Mouse (Mus musculus): Measurements from ENCODE around the gene Zrsr1. TPM values are rescaled to one million over a fixed set of nuclear protein-coding genes. Genes with fewer than 3 reads are reported as not detected.

Gene Zrsr1
- polyA plus RNA-seq, 1 experiment from 2014 or later: 5.3 TPM

DNA sequence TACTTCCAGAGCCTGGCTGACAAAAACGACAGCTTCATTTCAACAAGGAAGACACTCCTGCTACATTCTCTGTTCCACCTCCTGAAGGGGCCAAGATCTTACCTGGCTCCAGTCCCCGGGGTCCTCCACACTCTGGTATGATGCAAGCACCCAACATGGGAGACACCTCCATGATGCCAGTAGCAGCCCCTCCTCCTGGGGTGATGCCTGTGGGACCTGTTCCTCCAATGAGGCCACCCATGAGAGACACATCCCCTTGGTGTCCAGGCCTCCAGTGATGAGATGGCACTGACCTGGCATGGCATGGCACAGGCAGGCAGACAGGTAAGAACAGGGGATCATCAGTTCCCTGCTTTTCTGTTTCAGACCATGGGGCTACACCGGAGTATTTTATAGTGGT lies 6.4 kb downstream of the Zrsr1 start:
- peaks cover 33% of the 10 kb centered on the region for H3K36me3 ChIP-seq (ENCODE audit: poor library complexity, severe bottlenecking)
- H3K4me2 ChIP-seq: no peak overlapping the region
- H3K27me3 ChIP-seq: no peaks in the 10 kb centered on the region
- ATAC-seq: no peak
- no peak overlapping the region for H3K9ac ChIP-seq
- H3K9me3 ChIP-seq (replicated peaks): peaks cover 5% of the 10 kb centered on the region; the same call in 1 of the 2 replicates
- no peak overlapping the region for H3K27ac ChIP-seq
- no peak overlapping the region for H3K4me3 ChIP-seq
- H3K4me1 ChIP-seq: peaks cover 55% of the 10 kb centered on the region
- WGBS: 95% methylated on average over 3 of the region's 3 CpGs

DNA sequence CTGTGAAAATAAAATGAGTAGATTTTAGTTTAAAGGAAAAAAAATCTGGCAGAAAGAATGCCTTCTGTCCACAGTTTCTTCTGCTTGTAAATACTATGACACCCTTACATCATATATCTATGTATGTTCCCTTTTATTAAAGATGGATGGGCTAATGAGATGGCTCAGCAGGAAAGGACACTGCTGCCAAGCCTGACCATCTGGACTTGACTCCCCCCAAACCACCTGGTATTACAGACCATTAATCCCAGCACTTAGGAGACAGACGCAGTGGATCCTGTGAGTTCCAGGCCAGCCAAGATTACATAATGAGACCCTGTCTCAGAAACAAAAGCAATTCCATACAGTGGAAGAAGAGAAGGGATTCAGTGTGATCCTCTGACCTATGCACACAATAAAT lies 6.9 kb downstream of the Zrsr1 start:
- Histone ChIP-seq H3K4me1 (peaks cover 55% of the 10 kb centered on the region), H3K4me3 (no peak overlapping the region), H3K27me3 (no peaks in the 10 kb centered on the region), H3K9me3 (replicated peaks) (peaks cover under 1% of the 10 kb centered on the region; the same call in 1 of the 2 replicates), H3K4me2 (no peak overlapping the region), H3K9ac (no peak overlapping the region), H3K27ac (no peak overlapping the region), H3K36me3 (ENCODE audit: poor library complexity, severe bottlenecking) (peaks cover 28% of the 10 kb centered on the region)
- ATAC-seq: no peak
- 50% methylated on average over 1 of the region's 1 CpGs for WGBS

DNA sequence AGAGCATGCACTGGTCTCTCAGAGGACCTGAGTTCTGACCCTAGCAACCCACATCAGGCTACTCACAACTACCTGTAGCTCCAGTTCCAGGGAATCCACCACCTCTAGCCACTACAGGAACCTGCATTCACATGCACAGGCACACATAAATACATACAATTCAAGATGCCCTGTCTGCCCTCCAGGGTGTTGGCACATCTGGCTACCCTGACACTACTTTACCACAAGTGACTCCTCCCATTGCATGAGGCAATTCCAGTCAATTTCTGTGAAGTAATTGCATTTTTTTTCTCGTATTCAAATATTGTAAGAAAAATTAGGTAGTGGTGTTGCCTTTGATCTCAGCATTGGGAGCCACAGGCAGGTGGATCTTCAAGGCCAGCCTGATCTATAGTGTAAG lies 7.4 kb downstream of the Zrsr1 start:
- Histone ChIP-seq H3K36me3 (ENCODE audit: poor library complexity, severe bottlenecking) (peaks cover 24% of the 10 kb centered on the region), H3K27me3 (no peaks in the 10 kb centered on the region), H3K9ac (no peak overlapping the region), H3K4me2 (no peak overlapping the region), H3K4me1 (peaks cover 51% of the 10 kb centered on the region), H3K9me3 (replicated peaks) (no peaks in the 10 kb centered on the region), H3K27ac (no peak overlapping the region), H3K4me3 (no peak overlapping the region)
- 90% methylated on average over 1 of the region's 1 CpGs for WGBS
- ATAC-seq: no peak

DNA sequence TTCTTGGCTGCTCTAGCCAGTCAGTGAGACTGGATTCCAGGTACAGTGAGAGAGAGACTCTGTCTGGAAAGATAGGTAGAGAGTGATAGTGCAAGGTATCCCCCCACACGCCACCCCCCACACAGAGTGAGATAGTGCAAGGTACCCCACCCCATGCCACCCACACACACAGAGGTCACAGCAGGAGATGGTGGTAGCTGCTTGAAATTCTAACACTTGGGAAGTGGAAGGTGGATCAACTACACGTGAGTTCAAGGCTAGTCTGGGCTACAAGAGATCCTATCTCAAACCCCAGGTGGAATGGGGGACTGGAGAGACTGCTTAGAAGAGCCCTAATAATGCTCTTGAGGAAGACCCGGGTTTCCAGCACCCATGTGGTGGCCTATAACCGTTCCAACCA lies 9.2 kb downstream of the Zrsr1 start:
- peak overlapping the region; percentile 61 for H3K4me3 ChIP-seq
- no peaks in the 10 kb centered on the region for H3K27me3 ChIP-seq
- WGBS: 61% methylated on average over 4 of the region's 4 CpGs
- H3K36me3 ChIP-seq (ENCODE audit: poor library complexity, severe bottlenecking): peaks cover 24% of the 10 kb centered on the region
- no peaks in the 10 kb centered on the region for H3K9me3 ChIP-seq (replicated peaks)
- peak overlapping the region; percentile 84 for H3K4me2 ChIP-seq
- H3K4me1 ChIP-seq: peaks cover 39% of the 10 kb centered on the region
- H3K27ac ChIP-seq: no peak overlapping the region
- H3K9ac ChIP-seq: peak overlapping the region; percentile 78
- no peak for ATAC-seq

DNA sequence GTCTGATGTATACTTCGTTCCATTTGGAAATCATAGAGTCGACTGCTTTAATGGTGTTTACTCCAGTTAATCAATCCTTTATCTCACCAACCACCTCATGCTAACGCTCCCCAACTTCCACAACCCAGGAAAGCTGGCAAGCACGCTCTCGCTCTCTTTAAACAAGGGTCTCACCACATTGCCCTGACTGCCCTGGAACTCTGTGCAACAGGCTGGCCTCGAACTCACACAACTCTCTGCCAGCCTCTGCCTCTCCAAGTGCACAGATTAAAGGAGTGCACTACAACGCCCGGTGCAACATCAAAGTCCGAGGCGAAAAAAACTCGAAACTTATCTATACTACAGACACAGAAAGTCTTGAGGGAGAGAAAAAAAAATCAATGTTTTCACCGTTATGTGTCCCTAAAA lies 9.7 kb downstream of the Zrsr1 start:
- H3K9ac ChIP-seq: peak overlapping the region; percentile 78
- WGBS: 3% methylated on average over 12 of the region's 12 CpGs
- H3K27me3 ChIP-seq: no peaks in the 10 kb centered on the region
- H3K9me3 ChIP-seq (replicated peaks): no peaks in the 10 kb centered on the region
- peaks cover 33% of the 10 kb centered on the region for H3K4me1 ChIP-seq
- H3K4me2 ChIP-seq: peak overlapping the region; percentile 84
- H3K4me3 ChIP-seq: peak overlapping the region; percentile 61
- peaks cover 20% of the 10 kb centered on the region for H3K36me3 ChIP-seq (ENCODE audit: poor library complexity, severe bottlenecking)
- peak overlapping the region; percentile 95 for H3K27ac ChIP-seq
- peak; percentile 50 for ATAC-seq

DNA sequence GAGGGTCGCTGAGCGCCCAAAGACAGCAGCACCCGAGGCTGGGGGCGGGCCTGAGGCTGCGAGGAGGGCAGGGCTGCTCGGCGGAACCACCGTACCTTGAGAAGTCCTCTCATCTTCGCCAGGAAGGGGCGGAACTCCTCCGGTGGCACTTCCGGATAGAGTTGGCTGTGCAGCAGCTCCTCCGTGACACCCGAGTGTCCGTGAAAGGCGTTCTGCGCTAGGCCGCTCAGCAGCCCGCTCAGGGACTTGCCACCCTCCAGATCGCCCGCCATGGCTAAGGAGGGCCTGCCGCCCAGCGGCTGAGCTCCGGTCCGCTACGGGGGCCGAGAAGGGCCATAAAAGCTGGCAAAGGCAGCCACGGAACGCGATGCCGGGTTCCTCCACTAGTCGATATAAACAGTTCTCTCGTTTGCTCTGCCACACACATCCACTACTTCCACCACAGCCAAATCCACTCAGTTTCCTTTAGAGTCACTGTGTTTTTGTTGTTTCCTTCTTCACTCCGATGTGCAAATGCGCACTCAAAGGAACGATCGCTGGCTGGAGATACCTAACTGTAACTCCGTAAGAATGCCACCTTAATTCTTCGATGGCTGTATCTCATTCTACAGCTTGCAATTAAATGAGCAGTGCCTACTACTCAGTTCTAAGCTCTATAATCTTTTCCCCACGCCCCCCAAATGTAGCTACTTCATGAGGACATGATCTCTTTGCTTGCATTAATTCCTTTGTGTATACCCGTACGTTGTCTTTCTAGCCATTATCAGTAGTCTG lies 10.4 kb downstream of the Zrsr1 start, which contains the start of the genes Gm28048 and Commd1:
TSS of gene Gm28048 (minus strand) at position 107 of the 774 bp plus-strand sequence.
TSS of gene Commd1 (minus strand) at position 399 of the 774 bp plus-strand sequence.
- Histone ChIP-seq H3K27ac (peak within 1 kb of the TSS; percentile 95), H3K9ac (peak within 1 kb of the TSS; percentile 78), H3K4me3 (peak within 1 kb of the TSS; percentile 61), H3K9me3 (replicated peaks) (no peaks in the 10 kb centered on the region), H3K36me3 (ENCODE audit: poor library complexity, severe bottlenecking) (peaks cover 16% of the 10 kb centered on the region), H3K4me2 (peak within 1 kb of the TSS; percentile 84), H3K27me3 (no peaks in the 10 kb centered on the region), H3K4me1 (peaks cover 28% of the 10 kb centered on the region)
- peak; percentile 95 for ATAC-seq
- 3% methylated on average over 41 of the region's 42 CpGs for WGBS

DNA sequence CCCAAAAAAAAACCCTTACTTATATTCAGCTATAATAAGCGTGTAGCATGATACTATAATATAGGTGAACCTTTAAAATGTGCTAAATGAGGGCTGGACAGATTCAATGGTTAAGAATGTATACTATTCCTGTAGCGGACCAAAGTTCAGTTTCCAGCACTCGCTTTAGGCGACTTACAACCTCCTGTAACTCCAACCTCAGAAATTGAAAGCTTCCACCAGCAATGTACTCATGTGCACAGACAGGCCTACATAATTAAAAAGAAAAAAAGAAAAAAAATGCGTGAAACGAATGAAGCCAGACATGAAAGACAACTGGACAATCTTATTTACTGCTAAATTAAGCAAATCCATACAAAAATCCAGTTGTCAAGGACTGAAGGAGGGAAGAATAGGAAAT lies 11.0 kb downstream of the Zrsr1 start:
- Histone ChIP-seq H3K27ac (no peak overlapping the region), H3K36me3 (ENCODE audit: poor library complexity, severe bottlenecking) (peaks cover 10% of the 10 kb centered on the region), H3K27me3 (no peaks in the 10 kb centered on the region), H3K4me1 (peaks cover 25% of the 10 kb centered on the region), H3K9me3 (replicated peaks) (no peaks in the 10 kb centered on the region), H3K4me3 (no peak overlapping the region), H3K4me2 (no peak overlapping the region), H3K9ac (no peak overlapping the region)
- ATAC-seq: no peak
- 59% methylated on average over 6 of the region's 6 CpGs for WGBS

DNA sequence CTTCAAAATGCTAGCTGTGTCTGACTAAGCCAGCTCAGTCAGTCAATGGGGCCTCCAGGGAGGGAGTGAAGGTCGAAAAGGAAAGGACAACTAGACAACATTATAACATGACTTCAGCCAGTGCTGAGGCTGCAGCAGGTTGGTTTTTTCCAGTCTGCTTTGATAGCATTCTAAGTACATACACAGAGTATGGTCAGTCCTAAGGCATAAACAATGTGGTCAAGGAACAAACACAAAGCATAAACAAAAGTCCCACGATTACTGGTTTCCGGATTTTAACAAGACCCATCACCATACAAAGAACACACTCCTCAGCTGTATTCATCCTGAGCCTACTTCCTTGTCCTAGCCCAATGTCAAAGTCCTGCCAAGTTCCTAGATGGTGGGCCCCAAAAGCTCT lies 13.7 kb downstream of the Zrsr1 start:
- no peaks in the 10 kb centered on the region for H3K27me3 ChIP-seq
- no peak overlapping the region for H3K4me2 ChIP-seq
- H3K4me1 ChIP-seq: peaks cover 11% of the 10 kb centered on the region
- no peak overlapping the region for H3K27ac ChIP-seq
- H3K36me3 ChIP-seq (ENCODE audit: poor library complexity, severe bottlenecking): no peaks in the 10 kb centered on the region
- 87% methylated on average over 3 of the region's 3 CpGs for WGBS
- no peak overlapping the region for H3K4me3 ChIP-seq
- H3K9ac ChIP-seq: no peak overlapping the region
- H3K9me3 ChIP-seq (replicated peaks): no peaks in the 10 kb centered on the region
- no peak for ATAC-seq

DNA sequence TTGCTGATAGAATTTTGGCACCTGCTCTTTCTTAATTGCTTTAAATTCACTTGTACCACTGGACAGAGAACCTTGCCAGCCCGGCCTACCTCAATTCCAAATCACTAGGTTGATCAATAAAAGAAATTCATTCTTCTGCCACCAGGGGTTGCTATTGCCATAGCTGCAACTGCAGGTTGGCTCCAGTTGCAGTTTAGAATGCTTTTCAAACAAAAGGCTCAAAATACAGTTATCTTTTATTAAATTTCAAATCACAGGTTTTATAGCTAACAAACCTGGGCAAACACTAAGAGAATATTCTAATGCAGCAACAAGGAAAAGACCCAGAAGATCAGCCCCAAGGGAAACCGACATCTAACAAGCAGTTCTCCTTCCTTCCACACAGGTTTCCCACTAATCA lies 15.6 kb downstream of the Zrsr1 start:
- H3K4me2 ChIP-seq: no peak overlapping the region
- no peak overlapping the region for H3K9ac ChIP-seq
- H3K27ac ChIP-seq: no peak overlapping the region
- H3K27me3 ChIP-seq: no peaks in the 10 kb centered on the region
- peaks cover 12% of the 10 kb centered on the region for H3K4me1 ChIP-seq
- 49% methylated on average over 2 of the region's 2 CpGs for WGBS
- no peaks in the 10 kb centered on the region for H3K36me3 ChIP-seq (ENCODE audit: poor library complexity, severe bottlenecking)
- H3K4me3 ChIP-seq: no peak overlapping the region
- no peaks in the 10 kb centered on the region for H3K9me3 ChIP-seq (replicated peaks)
- no peak for ATAC-seq

DNA sequence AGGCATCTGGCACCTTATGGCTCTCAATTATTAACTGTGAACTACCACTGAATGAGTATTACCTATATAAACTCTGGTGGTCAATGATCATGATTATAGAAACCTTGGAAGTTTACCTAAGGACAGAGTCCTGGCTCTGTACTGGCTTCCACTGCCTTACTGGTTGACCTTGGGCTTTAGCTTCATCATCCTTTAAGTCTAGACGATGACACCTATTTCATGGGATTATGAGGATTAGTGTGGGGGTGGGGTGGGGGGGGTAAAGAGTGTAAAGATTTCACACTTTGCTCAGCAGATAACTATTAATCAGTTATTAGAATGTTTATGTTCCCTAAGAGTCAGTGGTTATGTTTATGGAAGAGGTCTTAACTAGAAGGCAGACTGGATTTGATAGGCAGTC lies 18.0 kb downstream of the Zrsr1 start:
- Histone ChIP-seq H3K4me2 (peak overlapping the region; percentile 88), H3K4me1 (peaks cover 14% of the 10 kb centered on the region), H3K4me3 (peak overlapping the region; percentile 91), H3K36me3 (ENCODE audit: poor library complexity, severe bottlenecking) (peaks cover 12% of the 10 kb centered on the region), H3K9ac (peak overlapping the region; percentile 94), H3K9me3 (replicated peaks) (no peaks in the 10 kb centered on the region), H3K27ac (peak overlapping the region; percentile 93), H3K27me3 (no peaks in the 10 kb centered on the region)
- ATAC-seq: peak; percentile 1; the same call in 1 of the 2 replicates
- WGBS: 61% methylated on average over 1 of the region's 1 CpGs

DNA sequence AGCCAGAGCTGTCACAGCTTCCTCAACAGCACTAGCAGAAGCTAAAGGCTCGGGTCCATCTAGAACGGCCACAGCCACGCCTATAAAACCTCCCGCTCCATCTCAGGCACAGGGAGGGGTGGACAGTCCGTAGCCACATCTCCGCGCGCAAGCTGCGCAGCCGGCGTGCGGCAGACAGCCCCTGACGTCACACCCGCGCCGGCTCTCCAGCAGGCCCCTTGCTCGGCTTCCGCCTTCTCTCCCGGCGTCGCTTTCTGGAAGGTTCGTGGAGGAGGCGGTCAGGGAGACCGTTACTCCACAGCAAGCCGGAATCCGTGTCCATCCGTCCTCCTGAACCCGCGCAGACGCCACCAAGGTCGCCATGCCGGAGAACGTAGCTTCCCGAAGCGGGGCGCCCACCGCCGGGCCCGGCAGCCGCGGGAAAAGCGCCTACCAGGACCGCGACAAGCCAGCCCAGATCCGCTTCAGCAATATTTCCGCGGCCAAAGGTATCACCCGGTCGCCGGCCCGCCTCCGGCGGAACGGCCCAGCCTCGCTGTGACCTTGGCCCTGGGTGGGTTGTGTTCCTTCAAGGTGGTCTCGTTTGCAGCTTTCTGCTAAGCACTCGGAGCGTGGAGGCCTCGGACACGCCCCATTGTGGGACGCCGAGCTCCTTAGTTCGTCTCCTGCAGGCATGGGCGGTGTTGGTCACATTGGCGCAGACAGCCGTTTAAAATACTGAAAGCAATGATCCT lies 18.8 kb downstream of the Zrsr1 start, which contains the start of gene Cct4:
TSS of gene Cct4 (plus strand) at position 127 of the 734 bp plus-strand sequence.
- Histone ChIP-seq H3K4me2 (peak within 1 kb of the TSS; percentile 88), H3K36me3 (ENCODE audit: poor library complexity, severe bottlenecking) (peaks cover 20% of the 10 kb centered on the region), H3K27ac (peak within 1 kb of the TSS; percentile 93), H3K4me3 (peak within 1 kb of the TSS; percentile 91), H3K9ac (peak within 1 kb of the TSS; percentile 94), H3K9me3 (replicated peaks) (no peaks in the 10 kb centered on the region), H3K27me3 (no peaks in the 10 kb centered on the region), H3K4me1 (peaks cover 14% of the 10 kb centered on the region)
- peak; percentile 99 for ATAC-seq
- under 1% methylated on average over 66 of the region's 66 CpGs for WGBS

DNA sequence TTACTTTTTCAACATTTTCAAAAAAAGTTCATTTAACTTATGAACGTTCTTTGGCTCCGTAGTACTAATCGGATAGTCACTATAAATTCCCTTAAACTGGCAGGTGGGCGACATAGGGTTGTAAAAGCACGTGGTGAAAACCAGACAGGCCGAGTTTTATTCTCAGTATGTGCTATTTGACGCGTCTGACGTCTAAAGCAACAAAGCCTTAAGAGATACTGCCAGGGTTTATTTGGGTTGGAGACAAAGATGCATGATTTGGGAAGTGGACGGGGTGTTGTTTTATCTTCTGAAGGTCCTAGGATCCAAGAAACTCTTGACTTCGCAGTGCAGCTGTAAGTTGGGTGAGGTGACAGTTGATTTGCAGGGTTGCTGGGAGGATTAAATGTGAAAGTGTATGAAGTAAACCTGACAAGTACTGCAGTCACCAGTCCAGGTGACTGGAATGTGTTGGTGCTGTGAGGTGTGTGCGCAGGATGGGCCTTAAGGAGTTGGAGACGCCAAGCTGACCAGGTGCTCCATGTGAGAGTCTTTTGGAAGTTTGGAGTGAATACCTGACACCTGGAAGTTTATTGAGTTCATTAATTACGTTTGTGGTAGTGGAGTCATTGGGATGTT lies 19.5 kb downstream of the Zrsr1 start:
- no peaks in the 10 kb centered on the region for H3K27me3 ChIP-seq
- H3K9ac ChIP-seq: peak overlapping the region; percentile 94
- peaks cover 14% of the 10 kb centered on the region for H3K4me1 ChIP-seq
- H3K9me3 ChIP-seq (replicated peaks): no peaks in the 10 kb centered on the region
- peak overlapping the region; percentile 88 for H3K4me2 ChIP-seq
- peaks cover 25% of the 10 kb centered on the region for H3K36me3 ChIP-seq (ENCODE audit: poor library complexity, severe bottlenecking)
- no peak overlapping the region for H3K27ac ChIP-seq
- ATAC-seq: no peak
- H3K4me3 ChIP-seq: peak overlapping the region; percentile 91
- WGBS: 12% methylated on average over 14 of the region's 14 CpGs
